Mouse (Mus musculus): ENCODE measurements at regions not wholly inside any gene's neighbourhood (a gene's known extent, or its start where the extent isn't known, plus 50 kb on each side); places are given as distances from the start of the nearest gene placed in this dataset.

DNA sequence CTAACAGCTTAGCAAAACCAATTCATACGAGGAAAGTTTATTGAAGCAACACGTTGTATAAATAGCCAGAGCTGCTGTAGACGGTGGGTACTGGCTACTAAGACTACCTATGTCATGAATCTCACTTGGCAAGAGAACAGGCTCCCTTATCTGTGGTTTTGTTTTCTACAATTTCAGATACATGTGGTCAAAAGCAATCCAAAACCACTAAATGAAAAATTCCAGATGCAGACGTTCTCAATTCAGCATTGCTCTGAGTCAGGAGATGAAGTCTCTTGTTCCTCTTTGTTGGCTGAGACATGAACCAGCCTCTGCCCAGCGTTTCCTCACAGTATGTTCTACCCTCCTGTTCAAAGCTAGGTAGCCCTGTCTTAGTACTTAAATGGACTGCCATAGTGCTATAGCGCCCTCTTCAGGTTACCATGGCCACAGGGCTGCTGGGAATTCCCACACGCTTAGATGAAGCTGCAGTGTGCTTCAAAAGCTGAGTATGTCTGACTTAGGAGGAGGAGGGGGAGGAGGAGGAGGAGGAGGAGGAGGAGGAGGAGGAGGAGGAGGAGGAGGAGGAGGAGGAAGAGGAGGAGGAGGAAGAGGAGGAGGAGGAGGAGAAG is 119.0 kb upstream of the Smyd2 start:
- 66% methylated on average over 7 of the region's 7 CpGs for WGBS

DNA sequence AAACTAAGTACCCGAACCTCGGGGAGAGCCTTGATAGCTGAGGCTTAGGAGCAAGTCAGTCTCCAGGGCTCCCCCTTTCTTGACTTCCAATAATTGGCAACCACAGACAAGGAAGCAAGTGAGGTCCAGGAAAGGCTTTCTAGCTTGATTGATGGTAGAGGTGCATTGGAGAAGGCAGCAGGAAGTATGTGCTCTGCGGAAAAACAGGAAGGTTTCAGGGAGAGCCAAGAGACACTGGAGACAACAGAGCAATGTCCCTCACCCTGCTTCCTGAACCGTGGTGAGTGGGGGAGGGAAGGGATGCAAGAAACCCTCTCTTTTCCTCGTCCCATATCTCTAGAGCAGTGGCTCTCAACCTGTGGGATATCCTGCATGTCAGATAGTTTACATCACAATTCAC is 115.9 kb upstream of the Smyd2 start:
- ATAC-seq (replicated peaks): no peak
- 38% methylated on average over 5 of the region's 5 CpGs for WGBS
- no peak overlapping the region for H3K9ac ChIP-seq

More for the DNA sequence above, 119.0 kb upstream of the Smyd2 start:
- ATAC-seq (replicated peaks): no peak
- no peaks in the 10 kb centered on the region; the same call in 1 of the 2 replicates for H3K27me3 ChIP-seq (replicated peaks)
- H3K4me3 ChIP-seq: no peak overlapping the region
- no peaks in the 10 kb centered on the region for H3K36me3 ChIP-seq (replicated peaks)
- no peak overlapping the region for H3K4me2 ChIP-seq
- no peaks in the 10 kb centered on the region for H3K4me1 ChIP-seq
- no peaks in the 10 kb centered on the region for H3K9me3 ChIP-seq
- H3K27ac ChIP-seq: no peak overlapping the region
- H3K9ac ChIP-seq: no peak overlapping the region

DNA sequence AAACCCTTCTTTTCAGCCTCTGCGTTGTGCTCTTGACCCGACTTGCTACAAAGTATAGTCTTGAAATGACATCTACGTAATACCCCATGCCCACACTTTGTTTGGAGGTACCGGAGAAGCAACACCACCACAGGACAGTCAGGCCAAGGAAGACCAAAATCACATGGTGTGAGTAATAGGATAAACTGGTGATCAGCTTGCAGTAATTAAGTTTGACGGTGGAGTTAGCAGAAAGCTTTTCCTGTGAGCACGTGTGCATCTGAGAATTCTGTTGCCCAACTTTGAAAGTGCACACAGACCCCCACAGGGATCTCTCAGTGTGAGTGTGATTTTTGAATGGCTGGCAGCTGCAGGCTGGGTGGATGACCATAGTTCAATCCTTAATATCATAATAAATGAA is 114.6 kb upstream of the Smyd2 start:
- 56% methylated on average over 6 of the region's 6 CpGs for WGBS

More for the DNA sequence above, 115.9 kb upstream of the Smyd2 start:
- Histone ChIP-seq H3K27me3 (replicated peaks) (no peaks in the 10 kb centered on the region), H3K36me3 (replicated peaks) (no peaks in the 10 kb centered on the region), H3K4me1 (no peaks in the 10 kb centered on the region), H3K27ac (no peak overlapping the region), H3K4me3 (no peak overlapping the region), H3K4me2 (no peak overlapping the region), H3K9me3 (no peaks in the 10 kb centered on the region)

DNA sequence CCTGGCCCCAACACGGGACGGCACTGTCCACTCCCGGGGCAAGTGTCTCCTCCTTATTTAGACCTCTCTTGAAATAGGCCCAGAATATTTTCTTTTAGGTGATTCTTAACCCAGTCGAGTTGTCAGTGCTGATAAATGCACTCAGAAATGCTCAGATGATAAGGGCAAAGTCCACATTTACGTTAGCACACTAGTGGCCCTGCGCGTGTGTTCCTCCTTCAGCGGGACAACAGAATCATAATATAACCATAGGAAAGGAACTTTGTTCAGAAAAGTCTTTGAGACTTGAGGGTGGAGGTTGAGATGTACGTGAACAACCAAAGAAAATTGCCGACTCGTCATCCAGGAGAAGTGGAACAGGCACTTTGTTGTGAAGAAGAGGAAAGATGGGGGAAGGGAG is 113.8 kb upstream of the Smyd2 start:
- H3K27me3 ChIP-seq (replicated peaks): no peaks in the 10 kb centered on the region

More for the DNA sequence above, 114.6 kb upstream of the Smyd2 start:
- no peak for ATAC-seq (replicated peaks)
- H3K9me3 ChIP-seq: no peaks in the 10 kb centered on the region
- no peak overlapping the region for H3K9ac ChIP-seq
- no peaks in the 10 kb centered on the region for H3K36me3 ChIP-seq (replicated peaks)
- no peak overlapping the region for H3K4me2 ChIP-seq
- no peak overlapping the region for H3K4me3 ChIP-seq
- no peak overlapping the region for H3K27ac ChIP-seq
- H3K27me3 ChIP-seq (replicated peaks): no peaks in the 10 kb centered on the region
- no peaks in the 10 kb centered on the region for H3K4me1 ChIP-seq

DNA sequence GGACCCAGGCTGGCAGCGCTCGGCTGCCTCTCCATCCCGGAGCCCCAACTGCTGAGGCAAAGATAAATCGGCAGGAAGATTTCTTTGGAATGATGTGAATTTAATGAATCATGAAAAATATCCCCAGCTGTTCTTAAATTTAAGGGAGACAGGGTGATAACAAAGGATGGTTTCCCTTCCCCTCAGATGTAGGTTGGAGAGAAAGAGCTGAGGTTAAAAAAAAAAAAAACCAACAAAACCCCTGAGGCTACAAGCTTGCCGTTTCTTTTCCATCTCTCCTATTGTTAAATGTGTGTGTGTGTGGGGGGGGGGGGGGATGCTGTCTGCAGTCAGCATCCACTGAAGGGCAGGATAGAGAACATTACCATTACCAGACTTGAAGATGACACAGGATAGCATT is 111.9 kb upstream of the Smyd2 start:
- Histone ChIP-seq H3K27ac (0 out of 2 replicates have a peak overlapping the region, but pooled peaks have one; percentile 5), H3K4me3 (no peak overlapping the region), H3K36me3 (replicated peaks) (no peaks in the 10 kb centered on the region), H3K27me3 (replicated peaks) (no peaks in the 10 kb centered on the region), H3K9me3 (no peaks in the 10 kb centered on the region), H3K9ac (no peak overlapping the region), H3K4me2 (no peak overlapping the region), H3K4me1 (no peaks in the 10 kb centered on the region)
- 19% methylated on average over 5 of the region's 5 CpGs for whole genome bisulfite sequencing
- ATAC-seq (replicated peaks): no peak

More for the DNA sequence above, 113.8 kb upstream of the Smyd2 start:
- Histone ChIP-seq H3K4me2 (no peak overlapping the region), H3K9me3 (no peaks in the 10 kb centered on the region), H3K36me3 (replicated peaks) (no peaks in the 10 kb centered on the region), H3K27ac (no peak overlapping the region), H3K9ac (no peak overlapping the region), H3K4me1 (no peaks in the 10 kb centered on the region), H3K4me3 (no peak overlapping the region)
- no peak for ATAC-seq (replicated peaks)
- WGBS: 87% methylated on average over 11 of the region's 11 CpGs

DNA sequence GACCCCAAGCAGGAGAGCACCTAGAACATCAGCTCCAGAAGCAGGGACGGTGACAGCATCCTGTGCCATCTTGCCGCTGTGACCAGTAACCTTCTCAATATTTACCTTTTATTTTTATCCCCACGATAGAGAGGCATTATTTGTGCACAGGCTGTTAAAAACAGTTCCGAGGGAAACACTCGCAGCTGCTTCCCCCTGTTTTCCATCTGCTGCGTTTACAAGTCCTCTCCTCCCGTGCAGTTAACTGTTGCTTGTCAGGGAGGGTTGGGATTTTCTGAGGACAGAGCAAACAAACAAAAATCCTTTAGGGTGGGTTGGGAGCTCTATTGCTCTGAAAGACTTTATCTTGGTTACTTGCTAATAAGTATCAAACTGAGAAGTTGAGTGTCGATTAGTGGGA is 105.4 kb upstream of the Smyd2 start:
- H3K9me3 ChIP-seq: no peaks in the 10 kb centered on the region
- no peaks in the 10 kb centered on the region for H3K36me3 ChIP-seq (replicated peaks)
- H3K27me3 ChIP-seq (replicated peaks): no peaks in the 10 kb centered on the region
- H3K4me1 ChIP-seq: peaks cover 8% of the 10 kb centered on the region; the same call in 1 of the 2 replicates
- WGBS: 28% methylated on average over 8 of the region's 8 CpGs
- no peak overlapping the region; the same call in 1 of the 2 replicates for H3K4me2 ChIP-seq
- no peak for ATAC-seq (replicated peaks)
- H3K9ac ChIP-seq: no peak overlapping the region
- H3K27ac ChIP-seq: no peak overlapping the region; the same call in 1 of the 2 replicates
- no peak overlapping the region for H3K4me3 ChIP-seq

DNA sequence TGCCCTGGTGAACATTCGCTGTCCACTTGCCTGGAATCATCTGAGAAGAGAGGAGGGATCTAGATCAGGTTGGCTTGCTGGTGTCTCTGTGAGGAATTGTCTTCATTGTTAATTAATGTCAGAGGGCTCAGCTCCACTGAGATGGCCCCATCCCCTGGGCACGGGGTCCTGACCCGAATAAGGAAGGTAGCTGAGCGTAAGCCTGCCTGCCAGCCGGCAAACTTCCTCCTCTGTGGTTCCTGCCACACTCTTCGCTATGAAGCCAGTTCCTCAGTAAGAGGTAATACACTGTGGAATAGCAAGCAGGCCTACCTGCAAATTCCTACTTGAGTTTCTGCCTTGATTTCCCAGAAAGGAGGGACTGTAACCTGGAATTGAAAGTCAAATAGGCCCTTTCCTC is 87.3 kb upstream of the Smyd2 start:
- Histone ChIP-seq H3K36me3 (replicated peaks) (no peaks in the 10 kb centered on the region), H3K4me3 (no peak overlapping the region), H3K4me1 (0 out of 2 replicates have a peak, but pooled peaks cover 7% of the 10 kb centered on the region), H3K27ac (no peak overlapping the region), H3K27me3 (replicated peaks) (no peaks in the 10 kb centered on the region), H3K4me2 (no peak overlapping the region), H3K9me3 (no peaks in the 10 kb centered on the region), H3K9ac (no peak overlapping the region)
- 84% methylated on average over 6 of the region's 6 CpGs for WGBS
- ATAC-seq (replicated peaks): no peak

DNA sequence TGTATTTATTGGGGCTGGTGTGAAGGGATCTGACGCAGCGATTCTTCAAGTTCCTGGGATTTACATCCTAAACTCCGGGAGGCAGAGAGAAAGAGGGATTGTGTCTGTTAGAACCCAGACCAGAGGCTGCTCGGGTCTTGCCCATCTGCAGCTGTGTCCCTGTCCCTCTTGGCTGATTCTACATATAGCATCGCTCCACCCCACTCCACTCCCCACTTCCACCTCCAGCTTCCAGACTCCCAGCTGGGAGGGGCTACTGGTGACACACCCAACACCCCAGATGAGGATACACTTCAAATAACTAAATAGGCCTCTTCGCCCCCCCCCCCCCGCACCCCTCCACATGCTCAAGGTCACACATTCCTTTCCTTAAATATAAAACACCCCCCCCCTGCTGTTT is 85.1 kb upstream of the Smyd2 start:
- 62% methylated on average over 7 of the region's 7 CpGs for WGBS
- H3K27ac ChIP-seq: no peak overlapping the region
- H3K4me3 ChIP-seq: no peak overlapping the region
- no peak overlapping the region for H3K4me2 ChIP-seq
- H3K36me3 ChIP-seq (replicated peaks): no peaks in the 10 kb centered on the region
- ATAC-seq (replicated peaks): no peak
- H3K4me1 ChIP-seq: 0 out of 2 replicates have a peak, but pooled peaks cover 7% of the 10 kb centered on the region
- H3K27me3 ChIP-seq (replicated peaks): no peaks in the 10 kb centered on the region
- no peaks in the 10 kb centered on the region for H3K9me3 ChIP-seq
- H3K9ac ChIP-seq: no peak overlapping the region

DNA sequence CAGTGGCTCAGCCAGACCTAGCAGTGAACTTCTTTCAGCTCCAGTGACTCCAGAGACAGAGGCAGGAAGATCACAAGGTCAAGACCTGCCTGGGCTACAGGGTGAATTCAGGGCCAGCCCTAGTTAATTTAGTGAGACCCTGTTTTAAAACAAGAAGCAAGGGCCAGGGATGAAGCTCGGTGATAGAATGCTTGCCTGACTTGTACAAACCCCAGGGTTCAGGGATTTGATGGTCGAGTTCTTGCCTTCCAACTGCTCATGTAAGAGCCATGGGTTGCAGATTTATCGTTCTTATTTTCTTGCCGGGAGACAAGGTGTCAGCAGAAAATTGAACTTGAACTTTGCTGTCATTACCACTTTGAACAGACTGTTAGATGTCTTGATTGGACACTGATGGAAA is 78.9 kb upstream of the Smyd2 start:
- ATAC-seq (replicated peaks): no peak
- H3K27ac ChIP-seq: no peak overlapping the region
- no peak overlapping the region for H3K4me2 ChIP-seq
- no peak overlapping the region for H3K9ac ChIP-seq
- no peaks in the 10 kb centered on the region for H3K9me3 ChIP-seq
- no peaks in the 10 kb centered on the region for H3K4me1 ChIP-seq
- no peaks in the 10 kb centered on the region for H3K27me3 ChIP-seq (replicated peaks)
- no peak overlapping the region for H3K4me3 ChIP-seq
- 84% methylated on average over 4 of the region's 4 CpGs for WGBS
- no peaks in the 10 kb centered on the region for H3K36me3 ChIP-seq (replicated peaks)

DNA sequence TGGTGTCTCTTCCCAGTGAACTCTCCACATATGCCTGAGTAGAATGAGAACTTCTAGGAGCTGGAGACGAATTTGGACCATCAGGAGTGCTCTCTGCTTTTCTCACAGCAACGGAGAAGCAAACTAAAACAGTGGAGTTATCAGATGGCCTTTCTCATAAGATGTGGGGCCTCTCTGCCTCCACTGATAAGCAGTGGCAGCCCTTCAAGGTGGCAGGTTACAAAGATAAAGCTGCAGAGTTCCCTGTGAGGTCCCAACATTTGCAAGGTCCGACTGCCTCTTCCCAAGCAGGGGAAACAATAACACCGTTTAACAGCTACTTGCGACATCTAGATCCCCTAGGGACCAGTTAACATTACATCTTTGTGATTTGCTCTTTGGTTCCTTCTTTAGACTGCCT is 71.5 kb upstream of the Smyd2 start:
- no peak overlapping the region for H3K4me3 ChIP-seq
- peaks cover 4% of the 10 kb centered on the region for H3K4me1 ChIP-seq
- no peaks in the 10 kb centered on the region for H3K27me3 ChIP-seq (replicated peaks)
- H3K9me3 ChIP-seq: no peaks in the 10 kb centered on the region
- WGBS: 70% methylated on average over 5 of the region's 5 CpGs
- H3K36me3 ChIP-seq (replicated peaks): no peaks in the 10 kb centered on the region
- ATAC-seq (replicated peaks): no peak
- H3K27ac ChIP-seq: no peak overlapping the region
- H3K9ac ChIP-seq: no peak overlapping the region
- no peak overlapping the region for H3K4me2 ChIP-seq

DNA sequence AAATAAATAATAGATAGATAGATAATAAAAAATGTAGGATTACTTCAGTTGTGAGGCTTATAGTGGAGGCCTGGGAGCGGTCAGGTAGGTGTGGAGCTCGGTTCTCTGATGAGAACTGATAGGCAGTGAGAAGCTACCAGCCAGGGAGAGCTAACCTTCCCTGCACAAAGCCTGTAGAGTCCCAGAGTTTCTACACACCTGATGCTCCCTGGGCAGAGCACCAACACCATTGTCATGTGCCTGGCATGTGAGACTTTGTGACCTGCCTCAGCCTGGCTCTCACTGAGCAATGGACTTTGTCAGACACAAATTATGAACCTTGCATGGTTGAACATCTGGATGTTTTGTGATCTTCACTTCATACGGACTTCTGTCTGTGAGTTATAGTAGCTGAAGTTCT is 71.1 kb upstream of the Smyd2 start:
- no peaks in the 10 kb centered on the region for H3K36me3 ChIP-seq (replicated peaks)
- 95% methylated on average over 3 of the region's 3 CpGs for WGBS

DNA sequence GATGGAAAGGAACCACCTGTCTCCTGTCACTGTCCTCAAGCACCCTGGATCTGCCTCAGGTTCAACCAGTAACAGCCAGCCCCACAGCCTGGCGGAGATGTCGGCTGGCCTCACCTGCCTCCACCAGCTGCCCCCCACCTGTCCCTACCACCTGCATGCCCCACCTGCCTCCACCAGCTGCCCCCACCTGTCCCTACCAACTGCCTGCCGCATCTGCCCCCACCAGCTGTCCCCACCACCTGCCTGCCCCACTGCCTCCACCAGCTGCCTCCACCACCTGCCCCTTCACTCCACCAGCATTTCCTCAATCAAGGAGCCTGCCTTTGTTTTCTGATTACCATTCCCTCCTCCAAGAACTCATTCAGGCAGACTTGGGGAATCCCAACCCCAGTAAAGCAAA is 68.9 kb upstream of the Smyd2 start:
- Histone ChIP-seq H3K36me3 (replicated peaks) (no peaks in the 10 kb centered on the region), H3K9me3 (no peaks in the 10 kb centered on the region), H3K4me2 (no peak overlapping the region), H3K4me3 (no peak overlapping the region), H3K9ac (no peak overlapping the region), H3K4me1 (peaks cover 4% of the 10 kb centered on the region), H3K27ac (no peak overlapping the region), H3K27me3 (replicated peaks) (no peaks in the 10 kb centered on the region)
- WGBS: 95% methylated on average over 3 of the region's 3 CpGs
- ATAC-seq (replicated peaks): no peak

More for the DNA sequence above, 71.1 kb upstream of the Smyd2 start:
- Histone ChIP-seq H3K4me3 (no peak overlapping the region), H3K4me2 (no peak overlapping the region), H3K9ac (no peak overlapping the region), H3K4me1 (peaks cover 4% of the 10 kb centered on the region), H3K27me3 (replicated peaks) (no peaks in the 10 kb centered on the region), H3K27ac (no peak overlapping the region), H3K9me3 (no peaks in the 10 kb centered on the region)
- no peak for ATAC-seq (replicated peaks)

DNA sequence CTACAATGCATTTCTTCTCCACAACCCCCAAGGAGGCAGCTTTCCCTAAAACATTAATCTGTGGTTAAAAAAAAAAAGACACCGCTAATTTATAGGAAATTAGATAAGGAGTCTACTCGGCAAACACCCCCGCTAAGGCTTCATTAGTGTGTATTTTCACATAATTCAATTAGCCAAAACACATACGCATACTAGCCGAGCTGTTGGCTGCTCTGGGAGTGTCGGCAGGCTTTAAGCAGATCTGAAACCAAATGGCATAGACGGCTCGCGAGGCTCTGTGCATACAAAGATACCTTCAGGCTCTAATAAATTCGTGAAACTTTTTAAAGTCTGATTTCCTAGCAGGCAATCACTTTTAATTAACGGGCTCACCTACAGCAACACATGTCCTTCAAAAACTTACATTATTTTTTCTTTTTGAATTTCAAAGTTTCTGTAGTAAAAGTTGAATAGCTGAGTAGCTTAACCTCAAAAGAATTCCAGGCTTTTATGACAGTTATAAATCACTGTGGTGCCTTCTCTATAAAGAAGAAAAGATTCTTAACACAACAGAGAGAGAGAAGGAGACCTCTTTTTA is 68.0 kb upstream of the Smyd2 start:
- Histone ChIP-seq H3K27me3 (replicated peaks) (no peaks in the 10 kb centered on the region), H3K27ac (no peak overlapping the region), H3K9ac (no peak overlapping the region), H3K4me1 (peaks cover 4% of the 10 kb centered on the region), H3K4me2 (no peak overlapping the region), H3K4me3 (no peak overlapping the region), H3K9me3 (no peaks in the 10 kb centered on the region), H3K36me3 (replicated peaks) (no peaks in the 10 kb centered on the region)
- WGBS: 32% methylated on average over 11 of the region's 11 CpGs
- ATAC-seq (replicated peaks): no peak
